Mouse (Mus musculus) hindbrain, embryonic 13.5 days (tissue): ENCODE results near the gene Piezo1. TPM values are rescaled to one million over a fixed set of nuclear protein-coding genes. Genes with fewer than 3 reads are reported as not detected.
A peak's percentile ranks its signal among the peaks of the same experiment; 100 is the strongest.

Source experiments
- ATAC-seq: fragments of 200-750 bp; cut with Nextera tagmentation; 2 replicates; pipeline ENCODE4 v1.8.0; 2017; ENCODE audit warnings: moderate TSS enrichment; ENCODE audit not compliant: low FRiP score
- H3K27ac ChIP-seq: fragments of 300-500 bp; sonication (generic); 2 replicates; pipeline ENCODE4 v1.5.1; 2015; ENCODE audit warnings: inconsistent platforms, mild to moderate bottlenecking, moderate library complexity
- H3K27me3 ChIP-seq: fragments of 300-500 bp; sonication (generic); 2 replicates; pipeline ENCODE4 v1.6.1; 2015; ENCODE audit warnings: mild to moderate bottlenecking, inconsistent platforms
- H3K36me3 ChIP-seq: fragments of 300-500 bp; sonication (generic); 2 replicates; pipeline ENCODE4 v1.6.1; 2015; ENCODE audit warnings: mild to moderate bottlenecking, inconsistent platforms
- H3K4me1 ChIP-seq: fragments of 300-500 bp; sonication (generic); replicated peaks from 2 replicates; pipeline ENCODE4 v1.6.1; 2015; ENCODE audit warnings: inconsistent platforms
- H3K4me2 ChIP-seq: fragments of 300-500 bp; sonication (generic); 2 replicates; pipeline ENCODE4 v1.6.1; 2015; ENCODE audit warnings: inconsistent platforms, mild to moderate bottlenecking, moderate library complexity
- H3K4me3 ChIP-seq: fragments of 300-500 bp; sonication (generic); 2 replicates; pipeline ENCODE4 v1.5.1; 2015; ENCODE audit warnings: mild to moderate bottlenecking, inconsistent platforms
- H3K9ac ChIP-seq: fragments of 300-500 bp; sonication (generic); 2 replicates; pipeline ENCODE4 v1.6.1; 2015; ENCODE audit warnings: mild to moderate bottlenecking, inconsistent platforms
- H3K9me3 ChIP-seq: fragments of 300-500 bp; sonication (generic); 2 replicates; pipeline ENCODE4 v1.6.1; 2016; ENCODE audit warnings: inconsistent platforms
- WGBS: fragments of 180-500 bp; shearing (Covaris S2); methylation state at CpG from one replicate; pipeline ENCODE4 v1.1.7; 2015; 5-methylcytosine and 5-hydroxymethylcytosine counted together
- polyA plus RNA-seq: library from polyadenylated mRNA; unstranded; fragments of >200 nt; fragmentation: Nextera tagmentation; extraction: Ambion mirVana; gene quantifications from 2 replicates; pipeline ENCODE4 v1.2.1, GENCODE M21; 2015

The Piezo1 gene
- polyA plus RNA-seq, 1 experiment from 2014 or later = 3.2 TPM

DNA sequence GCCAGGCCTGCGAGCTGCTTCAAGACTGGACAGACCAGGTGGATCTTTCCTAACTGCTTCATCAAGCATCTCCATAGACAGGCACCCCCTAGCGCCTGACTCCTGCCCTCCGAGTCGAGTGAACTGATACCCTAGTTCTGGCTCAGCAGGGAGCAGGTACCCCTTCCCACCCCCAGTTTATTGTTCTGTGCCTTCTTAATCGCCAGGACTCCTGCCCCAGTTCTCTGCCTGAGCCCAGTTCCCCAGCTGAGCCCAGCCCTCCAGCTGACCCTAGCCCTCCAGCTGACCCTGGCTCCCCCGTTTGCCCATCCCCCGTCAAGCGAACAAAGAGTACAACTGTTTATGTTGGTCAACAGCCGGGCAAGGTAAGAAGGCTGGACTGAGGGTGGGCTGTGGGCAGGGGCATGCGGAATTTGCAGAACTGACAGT is 17.8 kb upstream of the Piezo1 start:
- peak overlapping the region; percentile 95 for H3K4me2 ChIP-seq
- peak overlapping the region; percentile 75 for H3K4me3 ChIP-seq
- peaks cover 28% of the 10 kb centered on the region for H3K4me1 ChIP-seq
- peaks cover 30% of the 10 kb centered on the region for H3K36me3 ChIP-seq
- H3K27ac ChIP-seq = no peak overlapping the region
- WGBS = 15% methylated on average over 10 of the region's 10 CpGs
- H3K9ac ChIP-seq = peak overlapping the region; percentile 59
- no peak for ATAC-seq
- H3K27me3 ChIP-seq = no peaks in the 10 kb centered on the region
- H3K9me3 ChIP-seq = no peaks in the 10 kb centered on the region

DNA sequence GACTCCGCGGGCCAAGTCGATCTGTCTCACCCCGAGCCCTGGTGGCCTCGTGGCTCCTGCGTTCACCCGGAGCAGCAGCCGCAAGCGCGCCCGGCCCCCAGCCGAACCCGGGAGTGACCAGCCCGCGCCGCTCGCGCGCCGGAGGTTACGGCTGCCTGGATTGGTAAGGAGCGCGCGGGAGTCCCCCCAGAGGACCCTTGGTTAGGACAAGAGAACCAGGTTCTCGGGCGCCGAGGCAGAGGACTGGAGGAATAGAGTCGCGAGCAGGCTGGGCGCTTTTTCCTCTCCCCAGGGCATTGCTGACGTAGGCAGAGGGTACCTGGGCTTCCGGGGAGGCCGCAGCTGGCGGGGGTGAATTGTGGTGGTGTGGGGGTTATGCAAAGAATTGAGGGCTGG is 17.0 kb upstream of the Piezo1 start:
- H3K4me2 ChIP-seq = peak overlapping the region; percentile 95
- H3K27me3 ChIP-seq = no peaks in the 10 kb centered on the region
- peak overlapping the region; percentile 74 for H3K27ac ChIP-seq
- peak; percentile 62 for ATAC-seq
- no peaks in the 10 kb centered on the region for H3K9me3 ChIP-seq
- H3K36me3 ChIP-seq = peaks cover 30% of the 10 kb centered on the region
- peaks cover 28% of the 10 kb centered on the region for H3K4me1 ChIP-seq
- WGBS = 0% methylated on average over 34 of the region's 34 CpGs
- peak overlapping the region; percentile 75 for H3K4me3 ChIP-seq
- peak overlapping the region; percentile 85 for H3K9ac ChIP-seq

DNA sequence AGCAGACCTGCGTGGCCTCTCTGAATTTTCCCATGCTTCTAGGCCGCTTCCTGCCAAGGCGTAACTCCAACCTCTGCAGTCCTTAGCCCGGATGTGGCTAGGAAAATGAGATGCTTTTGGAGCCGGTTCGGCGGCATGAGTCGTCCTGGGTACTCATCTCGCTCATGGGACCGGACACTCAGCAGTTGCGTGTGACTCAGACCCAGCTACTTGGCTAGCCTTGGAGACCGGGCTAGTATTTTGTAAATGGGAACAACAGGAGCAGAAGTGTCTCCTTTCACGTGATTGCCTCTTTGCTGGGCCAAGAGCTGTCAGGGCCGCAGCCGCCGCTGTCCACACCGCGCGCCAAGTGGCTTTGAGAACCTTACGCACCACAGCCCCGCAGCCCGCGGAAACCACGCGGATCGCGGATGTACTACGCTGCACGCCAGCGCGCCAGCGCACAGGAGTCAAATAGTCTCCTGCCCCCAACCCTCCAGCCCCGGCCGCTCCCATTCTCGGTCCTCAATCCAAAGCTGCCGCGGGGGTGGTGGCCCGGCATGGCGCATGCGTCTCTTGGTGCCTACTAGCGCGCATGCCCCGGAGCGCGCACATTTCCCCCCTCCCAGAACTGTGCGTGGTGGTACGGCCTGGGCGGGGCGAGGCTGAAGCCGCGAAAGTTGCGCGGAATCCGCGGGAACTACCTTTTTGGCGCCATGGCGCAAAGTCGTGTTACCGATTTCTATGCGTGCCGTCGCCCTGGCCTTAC is 16.4 kb upstream of the Piezo1 start, which contains the start of gene Cdt1:
Cdt1 (plus strand) TSS at position 655 of the 748 bp plus-strand sequence.
- under 1% methylated on average over 62 of the region's 62 CpGs for WGBS
- peak; percentile 96 for ATAC-seq
- H3K36me3 ChIP-seq = peaks cover 28% of the 10 kb centered on the region
- peak within 1 kb of the TSS; percentile 92 for H3K27ac ChIP-seq
- H3K4me3 ChIP-seq = peak within 1 kb of the TSS; percentile 75
- no peaks in the 10 kb centered on the region for H3K27me3 ChIP-seq
- H3K4me2 ChIP-seq = peak within 1 kb of the TSS; percentile 95
- peak within 1 kb of the TSS; percentile 85 for H3K9ac ChIP-seq
- peaks cover 28% of the 10 kb centered on the region for H3K4me1 ChIP-seq
- H3K9me3 ChIP-seq = no peaks in the 10 kb centered on the region

DNA sequence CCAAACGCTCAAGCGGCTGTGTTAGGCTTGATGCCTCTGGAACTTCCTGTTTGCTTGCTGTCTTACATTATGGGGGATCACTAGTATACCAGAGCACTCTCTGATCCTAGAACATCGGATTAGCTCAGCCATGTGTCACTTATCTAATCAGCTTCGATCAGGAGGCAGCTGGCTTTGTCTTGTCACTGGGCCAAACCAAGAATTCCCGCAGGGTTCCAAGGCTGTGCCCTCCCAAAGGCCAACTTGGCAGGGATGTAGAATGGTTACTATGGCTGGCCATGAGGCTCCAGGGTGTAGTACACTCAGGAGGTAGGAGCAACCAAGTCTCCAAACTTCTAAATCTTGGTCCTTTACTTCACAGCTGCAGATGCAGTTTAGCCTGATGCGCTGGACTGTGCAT is 15.6 kb upstream of the Piezo1 start:
- Histone ChIP-seq H3K9me3 (no peaks in the 10 kb centered on the region), H3K36me3 (peaks cover 20% of the 10 kb centered on the region), H3K9ac (peak overlapping the region; percentile 85), H3K27ac (peak overlapping the region; percentile 92), H3K4me1 (peaks cover 28% of the 10 kb centered on the region), H3K4me2 (peak overlapping the region; percentile 95), H3K4me3 (peak overlapping the region; percentile 75), H3K27me3 (no peaks in the 10 kb centered on the region)
- WGBS = 39% methylated on average over 6 of the region's 6 CpGs
- no peak for ATAC-seq

DNA sequence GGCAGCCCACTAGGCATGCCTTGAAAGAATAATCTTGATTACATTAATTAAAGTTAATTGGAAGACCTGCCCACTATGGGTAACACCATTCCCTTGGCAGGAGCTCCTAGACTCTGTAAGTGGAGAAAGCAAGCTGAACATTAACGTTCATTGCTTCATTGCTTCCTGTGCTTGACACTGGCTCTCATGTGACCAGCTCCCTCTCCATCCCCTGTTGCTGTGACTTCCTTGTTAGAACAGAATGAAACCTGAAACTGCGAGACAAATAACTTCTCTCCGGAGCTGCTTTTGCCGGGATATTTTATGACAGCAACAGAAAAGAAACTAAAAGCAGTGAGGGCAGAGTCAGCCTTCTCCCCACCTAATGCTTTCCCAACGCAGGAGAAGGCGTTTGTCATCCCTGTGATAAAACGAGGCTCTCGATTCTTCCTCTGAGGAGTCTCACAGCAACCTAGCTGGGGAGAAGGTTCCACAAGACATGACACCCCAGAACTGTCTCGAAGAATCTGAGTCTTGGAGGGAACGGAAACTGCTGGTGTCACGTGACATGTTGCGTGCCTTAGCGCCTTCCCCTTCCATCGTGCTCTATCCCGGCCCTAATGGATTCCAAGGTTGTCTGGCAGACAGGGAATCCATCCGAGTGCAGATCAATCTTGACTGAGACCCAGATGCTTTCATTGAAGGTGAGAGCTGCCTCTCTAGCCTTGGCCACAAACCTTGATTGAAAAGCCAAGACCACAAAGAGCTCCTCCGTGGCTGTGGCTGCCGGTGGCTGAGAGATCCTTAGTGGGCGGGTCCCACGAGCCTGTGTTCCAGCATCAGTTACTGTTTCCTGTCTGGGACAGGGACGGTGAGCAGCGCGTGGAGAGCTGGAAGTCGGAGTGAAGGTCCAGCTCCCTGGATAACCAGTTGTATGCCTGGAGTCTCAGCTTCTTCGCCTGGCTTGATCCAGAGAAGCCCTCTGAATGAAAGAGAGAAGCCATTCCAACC is 13.5 kb upstream of the Piezo1 start:
- Histone ChIP-seq H3K9me3 (no peaks in the 10 kb centered on the region), H3K4me1 (peaks cover 28% of the 10 kb centered on the region), H3K9ac (no peak overlapping the region), H3K4me2 (no peak overlapping the region), H3K27ac (no peak overlapping the region), H3K36me3 (no peaks in the 10 kb centered on the region), H3K27me3 (no peaks in the 10 kb centered on the region), H3K4me3 (no peak overlapping the region)
- no peak for ATAC-seq
- WGBS = 87% methylated on average over 25 of the region's 25 CpGs

DNA sequence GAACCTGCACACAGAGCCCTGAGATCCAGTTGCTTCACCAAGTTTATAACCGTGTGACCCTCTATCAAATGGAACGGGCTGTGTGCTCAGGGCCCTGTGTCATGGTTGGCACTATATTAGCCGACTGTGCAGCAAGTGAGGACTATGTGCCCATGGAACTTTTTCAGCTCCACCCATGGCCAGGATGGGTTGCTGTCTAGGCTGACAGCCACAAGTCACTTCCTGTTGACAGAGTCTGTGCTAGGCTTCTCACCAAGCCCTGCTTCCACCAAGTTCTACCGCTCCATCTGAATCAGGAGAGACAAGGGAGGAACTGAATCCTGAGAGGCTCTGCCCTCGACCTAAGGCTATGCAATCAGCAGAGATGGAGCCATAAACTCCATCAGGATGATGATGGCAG is 10.1 kb upstream of the Piezo1 start:
- Histone ChIP-seq H3K27me3 (no peaks in the 10 kb centered on the region), H3K4me2 (no peak overlapping the region), H3K36me3 (no peaks in the 10 kb centered on the region), H3K9me3 (no peaks in the 10 kb centered on the region), H3K4me1 (peaks cover 6% of the 10 kb centered on the region), H3K4me3 (no peak overlapping the region), H3K9ac (no peak overlapping the region), H3K27ac (no peak overlapping the region)
- ATAC-seq = no peak
- 89% methylated on average over 5 of the region's 5 CpGs for WGBS

DNA sequence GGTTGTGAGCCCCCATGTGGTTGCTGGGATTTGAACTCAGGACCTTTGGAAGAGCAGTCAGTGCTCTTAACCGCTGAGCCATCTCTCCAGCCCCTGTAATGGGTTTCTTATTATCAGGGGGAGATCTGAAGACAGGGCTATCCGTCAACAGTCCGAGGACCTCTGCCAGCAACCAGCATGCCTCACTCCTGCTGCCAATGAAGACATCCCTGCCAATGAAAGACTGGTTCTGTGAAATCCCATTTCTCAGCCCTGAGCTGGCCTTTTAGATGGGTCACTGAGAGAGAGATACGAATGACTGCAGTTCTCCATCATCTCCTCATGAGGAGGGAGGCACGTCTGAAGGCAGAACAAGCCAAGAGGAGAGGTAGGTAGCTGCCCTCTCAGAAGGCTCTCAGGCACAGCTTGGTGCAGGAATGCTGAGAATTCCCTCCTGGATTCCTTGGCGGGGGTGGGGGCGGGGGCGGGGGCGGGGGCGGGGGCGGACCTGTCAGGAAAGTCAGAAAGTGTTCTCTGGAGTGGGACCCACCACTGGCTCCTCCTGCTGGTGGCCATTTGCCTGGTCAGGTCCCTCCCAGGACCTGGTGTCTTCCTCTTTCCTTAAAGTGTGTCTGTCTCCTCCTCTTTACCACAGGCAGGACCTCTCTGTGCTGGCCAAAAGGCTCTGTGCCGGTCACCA is 7.7 kb upstream of the Piezo1 start:
- Histone ChIP-seq H3K36me3 (no peaks in the 10 kb centered on the region), H3K9me3 (no peaks in the 10 kb centered on the region), H3K27ac (no peak overlapping the region), H3K27me3 (no peaks in the 10 kb centered on the region), H3K4me2 (no peak overlapping the region), H3K4me1 (0 out of 2 replicates have a peak, but pooled peaks cover 4% of the 10 kb centered on the region), H3K9ac (no peak overlapping the region), H3K4me3 (no peak overlapping the region)
- no peak for ATAC-seq
- WGBS = 14% methylated on average over 12 of the region's 12 CpGs

DNA sequence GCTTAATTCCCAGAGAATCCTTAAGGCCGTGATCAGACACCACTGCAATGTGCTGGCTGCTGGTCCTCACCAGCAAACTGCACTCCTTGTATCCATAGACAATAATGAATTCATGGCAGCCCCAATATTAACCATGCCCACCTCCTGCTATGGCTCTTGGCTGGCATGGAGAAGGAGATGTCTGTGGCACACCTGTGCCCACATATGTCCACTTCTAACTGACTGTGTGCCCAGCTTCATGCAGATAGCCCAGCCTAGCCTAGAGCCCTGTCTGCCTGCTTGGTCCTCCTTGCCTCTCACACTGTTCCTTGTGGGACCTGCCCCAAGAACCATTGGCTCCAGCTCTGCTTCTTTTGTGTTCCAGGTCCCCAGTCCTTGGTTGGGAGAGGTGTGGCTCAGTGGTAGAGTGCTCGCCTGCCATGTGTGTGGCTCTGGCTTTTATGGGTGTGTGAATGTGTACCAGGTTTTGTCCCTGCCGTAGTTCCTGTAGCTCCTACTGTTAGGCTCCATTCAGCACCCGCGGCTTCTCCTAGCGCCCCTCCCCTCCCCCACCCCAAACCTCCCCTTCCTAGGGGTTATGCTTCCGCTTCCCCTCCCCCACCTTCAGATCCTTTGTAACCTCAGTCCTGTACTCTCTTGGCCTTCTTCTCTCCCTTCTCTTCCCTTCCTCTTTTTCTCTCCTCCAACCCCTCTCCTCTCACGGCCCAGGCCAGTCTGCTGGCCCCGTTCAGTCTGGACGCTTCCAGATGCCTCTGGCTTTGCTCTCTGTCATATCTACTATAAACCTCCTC is 6.3 kb upstream of the Piezo1 start:
- 0 out of 2 replicates have a peak, but pooled peaks cover 4% of the 10 kb centered on the region for H3K4me1 ChIP-seq
- H3K27me3 ChIP-seq = 0 out of 2 replicates have a peak, but pooled peaks cover 3% of the 10 kb centered on the region
- ATAC-seq = no peak
- H3K4me2 ChIP-seq = no peak overlapping the region
- H3K9me3 ChIP-seq = no peaks in the 10 kb centered on the region
- no peaks in the 10 kb centered on the region for H3K36me3 ChIP-seq
- H3K4me3 ChIP-seq = no peak overlapping the region
- no peak overlapping the region for H3K9ac ChIP-seq
- H3K27ac ChIP-seq = no peak overlapping the region
- WGBS = 46% methylated on average over 10 of the region's 10 CpGs

DNA sequence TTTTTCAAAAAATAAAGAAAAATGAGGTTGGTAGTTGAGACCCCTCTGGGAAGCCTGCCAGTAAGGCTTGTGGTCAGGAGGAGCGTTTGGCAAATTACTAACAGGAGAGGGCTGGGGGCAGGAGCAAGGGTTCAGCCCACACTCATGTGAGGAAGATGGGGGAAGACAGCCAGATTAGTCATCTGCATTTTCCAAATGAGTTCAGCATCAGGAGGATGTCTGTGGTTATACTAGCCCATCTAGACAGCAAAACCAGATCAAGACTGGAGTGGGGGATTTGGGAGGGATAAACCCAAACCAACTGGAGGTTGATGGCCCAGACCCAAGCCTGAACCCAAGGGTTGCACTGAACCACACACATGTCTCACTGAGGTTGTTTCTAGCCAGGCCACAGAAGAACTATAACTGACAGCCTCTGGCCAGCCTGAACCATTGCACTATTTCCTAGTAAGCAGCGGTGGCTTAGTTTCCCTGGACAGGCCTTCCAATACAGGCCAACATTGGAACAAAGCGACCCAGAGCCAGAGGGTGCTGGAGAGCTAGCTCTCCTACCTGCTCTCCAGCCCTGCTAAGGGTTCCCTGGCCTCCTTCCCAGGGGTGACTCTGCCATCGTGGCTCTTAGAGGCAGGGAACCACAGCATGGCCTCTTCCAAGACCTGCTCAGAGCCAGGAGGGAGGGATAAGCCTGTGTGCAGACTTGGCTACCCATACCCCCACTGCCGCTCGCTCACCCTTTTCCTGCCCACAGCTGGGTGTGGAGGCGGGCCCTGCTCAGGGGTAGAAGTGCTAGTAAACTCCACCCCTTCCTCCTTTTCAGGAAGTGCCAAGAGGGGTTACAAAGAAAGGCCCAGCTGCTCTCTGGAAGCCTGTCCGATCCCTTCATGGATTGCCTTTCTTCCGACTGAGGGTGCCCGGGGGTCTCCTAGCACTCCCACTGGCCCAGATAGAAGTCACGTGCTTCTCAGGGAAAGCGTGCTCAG is 5.2 kb upstream of the Piezo1 start:
- H3K27ac ChIP-seq = 0 out of 2 replicates have a peak overlapping the region, but pooled peaks have one; percentile 14

DNA sequence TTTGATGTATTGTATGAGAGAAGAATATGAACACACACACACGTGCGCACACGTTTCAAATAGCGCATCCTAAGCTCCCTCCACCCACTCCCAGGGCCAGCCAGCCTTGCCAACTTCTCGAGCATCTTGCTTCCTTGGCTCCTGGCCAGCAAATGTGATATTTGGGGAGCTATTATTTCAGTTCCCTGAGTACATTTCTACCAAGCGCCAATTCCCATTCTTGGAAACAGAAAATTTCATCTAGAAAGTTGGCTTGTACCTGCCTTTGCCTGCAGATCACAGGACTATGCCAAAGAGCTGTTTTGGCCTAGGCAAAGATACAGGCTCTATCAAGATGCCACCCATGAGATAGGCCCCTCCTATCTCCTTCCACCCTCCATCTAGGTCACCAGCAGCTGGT is 3.7 kb upstream of the Piezo1 start:
- H3K4me1 ChIP-seq = peaks cover 20% of the 10 kb centered on the region
- H3K36me3 ChIP-seq = no peaks in the 10 kb centered on the region
- H3K27ac ChIP-seq = no peak overlapping the region
- no peak for ATAC-seq
- H3K4me2 ChIP-seq = no peak overlapping the region
- no peak overlapping the region for H3K4me3 ChIP-seq
- no peak overlapping the region for H3K9ac ChIP-seq
- 91% methylated on average over 6 of the region's 6 CpGs for WGBS
- no peaks in the 10 kb centered on the region for H3K9me3 ChIP-seq
- H3K27me3 ChIP-seq = peaks cover 29% of the 10 kb centered on the region

More for the DNA sequence above, 5.2 kb upstream of the Piezo1 start:
- peaks cover 13% of the 10 kb centered on the region for H3K27me3 ChIP-seq
- H3K4me2 ChIP-seq = no peak overlapping the region
- no peaks in the 10 kb centered on the region for H3K36me3 ChIP-seq
- H3K4me1 ChIP-seq = peaks cover 7% of the 10 kb centered on the region
- no peak for ATAC-seq
- WGBS = 65% methylated on average over 12 of the region's 12 CpGs
- no peaks in the 10 kb centered on the region for H3K9me3 ChIP-seq
- no peak overlapping the region for H3K9ac ChIP-seq
- H3K4me3 ChIP-seq = no peak overlapping the region
